Mouse (Mus musculus) heart, postnatal 0 days (tissue): ENCODE measurements around the gene Car12.

Experiments
- CTCF ChIP-seq: IDR thresholded peaks from 2 replicates; pipeline ENCODE4 v1.5.1; 2016; ENCODE audit warnings: antibody characterized with exemption, control low read depth, low read depth
- EP300 ChIP-seq: IDR thresholded peaks from 2 replicates; pipeline ENCODE4 v1.6.1; 2016; ENCODE audit warnings: antibody characterized with exemption, low read depth

DNA sequence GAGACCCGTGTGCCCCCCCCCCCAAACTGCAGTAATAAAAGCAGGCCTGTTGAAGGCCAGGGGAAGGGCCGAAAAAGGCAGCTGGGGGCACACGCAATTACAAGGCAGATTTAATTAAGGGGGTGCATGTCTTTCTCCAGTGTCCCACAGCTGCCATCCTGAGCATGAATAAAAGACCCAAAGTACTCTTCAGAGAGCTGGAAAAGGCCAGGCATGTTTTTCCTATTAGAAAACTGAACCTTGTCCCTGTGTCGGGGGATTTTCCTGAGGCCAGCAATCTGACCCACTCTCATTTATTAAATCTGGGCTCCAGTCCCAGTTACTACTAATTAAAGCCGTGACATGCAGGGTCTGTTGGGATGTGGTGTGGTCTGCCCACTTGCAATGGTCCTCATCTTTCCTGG lies 9.4 kb downstream of the Car12 start:
- TF ChIP-seq CTCF (no peak), EP300 (no peak)
